Mouse (Mus musculus): ENCODE measurements around the gene Igsf23. TPM values are rescaled to one million over a fixed set of nuclear protein-coding genes. Genes with fewer than 3 reads are reported as not detected.

The Igsf23 gene
- polyA plus RNA-seq, 1 experiment = not detected

DNA sequence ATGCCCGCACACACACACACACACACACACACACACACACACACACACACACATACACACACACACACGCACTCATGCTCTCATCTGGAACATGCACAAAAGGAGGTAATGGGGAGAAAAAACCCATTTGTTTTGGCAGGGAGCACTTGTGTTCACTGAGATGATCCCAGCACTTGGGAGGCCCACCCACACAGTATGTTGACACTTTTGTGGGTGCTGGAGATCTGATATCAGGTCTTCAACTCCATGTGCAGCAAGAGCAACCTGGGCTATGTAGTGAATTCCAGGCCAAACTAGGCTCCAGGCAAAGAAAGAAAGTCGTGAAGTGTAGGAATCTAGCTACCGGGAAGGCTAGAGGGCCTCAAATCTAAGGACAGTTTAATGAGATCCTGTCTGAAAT lies 5.3 kb upstream of the Igsf23 start:
- TF ChIP-seq GATA1 (IDR thresholded peaks at IDR 0.05; ENCODE audit: low read length) = no peak
- TF ChIP-seq TAL1 (IDR thresholded peaks at IDR 0.05; ENCODE audit: low read length) = no peak
- no peaks in the 10 kb centered on the region for H3K36me3 ChIP-seq (ENCODE audit: control insufficient read depth)
- no peak overlapping the region for H3K4me3 ChIP-seq (replicated peaks)
- H3K9me3 ChIP-seq (ENCODE audit: control insufficient read depth, low read length) = no peaks in the 10 kb centered on the region
- H3K27me3 ChIP-seq (ENCODE audit: control insufficient read depth) = no peaks in the 10 kb centered on the region
- H3K4me1 ChIP-seq (ENCODE audit: control insufficient read depth) = no peaks in the 10 kb centered on the region

DNA sequence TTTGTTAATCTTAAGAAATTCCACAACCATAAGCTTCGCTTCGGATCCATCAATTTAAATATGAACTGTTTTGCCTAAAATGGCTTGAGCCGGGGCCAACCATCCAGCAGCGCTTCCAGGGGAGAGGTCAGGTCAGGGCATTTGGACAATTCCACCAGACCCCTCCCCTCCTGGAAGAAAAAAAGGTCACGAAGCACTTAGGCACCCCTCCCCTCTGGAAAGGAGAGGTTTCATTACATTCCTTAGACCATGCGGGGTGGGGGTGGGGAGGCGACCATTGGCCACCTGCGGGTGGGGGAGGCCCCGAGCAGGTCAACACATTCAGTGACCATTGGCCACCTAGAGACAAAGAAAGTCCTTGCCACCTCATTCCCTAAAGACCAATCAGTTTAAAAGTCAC lies 2.5 kb upstream of the Igsf23 start:
- TF ChIP-seq TAL1 (IDR thresholded peaks at IDR 0.05; ENCODE audit: low read length) = no peak
- TF ChIP-seq GATA1 (IDR thresholded peaks at IDR 0.05; ENCODE audit: low read length) = no peak

DNA sequence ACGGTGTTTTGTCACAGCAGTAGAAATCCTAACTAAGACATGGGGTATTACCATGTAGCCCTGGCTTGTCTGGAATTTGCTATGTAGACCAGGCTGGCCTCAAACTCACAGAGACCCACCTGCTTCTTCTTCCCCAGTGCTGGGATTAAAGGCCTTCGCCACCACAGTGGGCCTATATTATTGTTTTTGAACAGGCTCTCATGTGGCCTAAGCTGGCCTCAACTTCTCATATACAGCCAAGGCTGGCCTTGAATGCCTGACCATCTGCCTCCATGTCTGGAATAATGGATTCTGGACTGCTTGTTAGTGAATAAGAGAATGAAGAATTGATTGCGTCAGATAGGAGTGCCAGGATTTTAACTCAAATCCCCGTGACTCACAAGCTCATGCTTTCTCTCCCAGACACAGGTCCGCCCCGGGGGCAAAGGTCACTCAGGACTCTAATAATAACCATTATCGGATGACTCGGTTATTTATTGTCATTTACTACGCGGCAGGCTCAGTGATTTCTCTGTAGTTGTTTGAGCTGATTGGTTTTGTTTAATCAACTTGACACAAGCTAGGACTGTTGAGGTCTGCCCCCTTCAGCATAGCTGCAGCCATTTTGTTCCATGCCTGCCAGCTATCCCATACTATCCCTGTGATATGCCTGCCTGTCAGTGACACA lies 1.9 kb upstream of the Igsf23 start:
- H3K4me3 ChIP-seq (replicated peaks) = no peak overlapping the region
- H3K4me1 ChIP-seq (ENCODE audit: control insufficient read depth) = no peaks in the 10 kb centered on the region
- no peak for TF ChIP-seq TAL1 (IDR thresholded peaks at IDR 0.05; ENCODE audit: low read length)
- no peak for TF ChIP-seq GATA1 (IDR thresholded peaks at IDR 0.05; ENCODE audit: low read length)
- no peaks in the 10 kb centered on the region for H3K9me3 ChIP-seq (ENCODE audit: control insufficient read depth, low read length)
- no peaks in the 10 kb centered on the region for H3K36me3 ChIP-seq (ENCODE audit: control insufficient read depth)
- H3K27me3 ChIP-seq (ENCODE audit: control insufficient read depth) = no peaks in the 10 kb centered on the region

More for the DNA sequence above, 2.5 kb upstream of the Igsf23 start:
- Histone ChIP-seq H3K4me3 (replicated peaks) (no peak overlapping the region), H3K9me3 (ENCODE audit: control insufficient read depth, low read length) (no peaks in the 10 kb centered on the region), H3K4me1 (ENCODE audit: control insufficient read depth) (no peaks in the 10 kb centered on the region), H3K36me3 (ENCODE audit: control insufficient read depth) (no peaks in the 10 kb centered on the region), H3K27me3 (ENCODE audit: control insufficient read depth) (no peaks in the 10 kb centered on the region)

DNA sequence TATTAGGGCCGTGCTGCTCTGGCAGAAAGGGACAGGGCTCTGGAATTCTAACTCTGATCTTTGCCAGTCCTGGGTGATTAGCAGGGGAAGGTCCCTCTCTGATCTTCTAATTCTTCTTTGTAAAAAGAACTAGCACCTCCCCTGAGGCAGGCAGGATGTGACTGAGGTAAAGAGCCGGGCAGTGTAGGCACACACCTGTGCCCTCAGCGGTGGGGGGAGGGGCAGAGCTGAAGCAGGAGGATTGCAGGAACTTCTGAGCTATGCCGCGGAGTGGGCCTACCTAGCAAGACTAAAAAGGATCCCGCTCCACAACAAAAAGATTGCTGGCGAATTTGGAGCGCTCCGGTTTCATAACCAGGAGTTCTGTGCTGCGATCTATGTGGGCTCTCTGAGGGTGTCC lies 560 bp downstream of the Igsf23 start:
- Histone ChIP-seq H3K4me1 (ENCODE audit: control insufficient read depth) (no peaks in the 10 kb centered on the region), H3K4me3 (replicated peaks) (no peak overlapping the region), H3K36me3 (ENCODE audit: control insufficient read depth) (no peaks in the 10 kb centered on the region), H3K9me3 (ENCODE audit: control insufficient read depth, low read length) (no peaks in the 10 kb centered on the region), H3K27me3 (ENCODE audit: control insufficient read depth) (no peaks in the 10 kb centered on the region)
- TF ChIP-seq TAL1 (IDR thresholded peaks at IDR 0.05; ENCODE audit: low read length) = no peak
- TF ChIP-seq GATA1 (IDR thresholded peaks at IDR 0.05; ENCODE audit: low read length) = no peak

DNA sequence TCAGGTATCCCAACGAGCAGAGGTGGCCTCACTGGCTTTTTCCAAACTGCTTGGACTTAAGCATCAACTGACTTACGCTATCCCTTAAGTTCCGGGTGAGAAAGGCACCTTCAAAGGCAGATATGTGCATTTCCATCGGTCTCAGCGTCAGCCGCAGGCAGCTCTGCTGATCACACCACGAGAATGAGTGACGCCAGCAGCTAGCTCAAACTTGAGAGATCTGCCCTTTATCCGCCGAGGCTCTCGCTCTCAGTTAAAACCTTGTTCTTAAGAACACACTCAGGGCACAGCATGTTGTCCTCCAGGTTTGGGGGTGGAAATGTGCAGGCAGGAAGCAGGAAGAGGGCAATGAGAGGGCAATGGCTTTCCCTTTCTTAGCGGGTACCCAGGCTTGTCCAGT lies 1.6 kb downstream of the Igsf23 start:
- no peak for TF ChIP-seq TAL1 (IDR thresholded peaks at IDR 0.05; ENCODE audit: low read length)
- no peak for TF ChIP-seq GATA1 (IDR thresholded peaks at IDR 0.05; ENCODE audit: low read length)
- Histone ChIP-seq H3K9me3 (ENCODE audit: control insufficient read depth, low read length) (no peaks in the 10 kb centered on the region), H3K36me3 (ENCODE audit: control insufficient read depth) (no peaks in the 10 kb centered on the region), H3K4me3 (replicated peaks) (no peak overlapping the region), H3K4me1 (ENCODE audit: control insufficient read depth) (no peaks in the 10 kb centered on the region), H3K27me3 (ENCODE audit: control insufficient read depth) (no peaks in the 10 kb centered on the region)

DNA sequence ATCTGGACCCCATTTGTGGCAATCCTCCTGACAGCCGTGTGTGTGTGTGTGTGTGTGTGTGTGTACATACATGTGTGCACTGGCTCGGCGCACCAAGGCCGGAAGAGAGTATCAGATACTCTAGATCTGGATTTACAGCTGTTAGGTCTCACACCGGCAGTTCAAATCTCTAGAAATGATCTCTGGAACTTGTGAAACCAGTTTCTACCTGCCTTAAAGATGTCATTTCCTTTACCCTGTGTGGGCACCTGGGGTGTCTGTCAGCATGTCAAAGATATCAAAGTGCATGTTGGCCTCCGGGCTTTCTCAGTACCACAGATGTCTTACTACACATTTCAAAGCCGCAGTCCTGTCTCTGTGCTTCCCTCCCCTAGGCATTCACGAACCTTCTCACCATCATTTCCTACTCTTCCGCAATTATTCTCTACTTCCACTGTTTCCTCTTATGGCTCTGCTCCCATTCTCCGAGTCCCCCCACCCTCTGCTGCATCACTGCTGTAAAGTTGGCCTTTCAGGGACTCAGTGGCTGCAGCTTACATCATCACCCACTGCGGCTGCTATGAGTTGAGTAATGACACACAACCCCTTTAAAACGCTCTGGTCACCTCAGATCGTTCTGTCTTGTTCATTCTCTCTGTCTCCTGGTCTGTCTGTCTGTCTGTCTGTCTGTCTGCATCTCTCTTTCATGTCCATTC lies 4.6 kb downstream of the Igsf23 start:
- TF ChIP-seq TAL1 (IDR thresholded peaks at IDR 0.05; ENCODE audit: low read length) (no peak), GATA1 (IDR thresholded peaks at IDR 0.05; ENCODE audit: low read length) (no peak)
- Histone ChIP-seq H3K4me1 (ENCODE audit: control insufficient read depth) (no peaks in the 10 kb centered on the region), H3K36me3 (ENCODE audit: control insufficient read depth) (no peaks in the 10 kb centered on the region), H3K4me3 (replicated peaks) (no peak overlapping the region), H3K27me3 (ENCODE audit: control insufficient read depth) (no peaks in the 10 kb centered on the region), H3K9me3 (ENCODE audit: control insufficient read depth, low read length) (no peaks in the 10 kb centered on the region)

DNA sequence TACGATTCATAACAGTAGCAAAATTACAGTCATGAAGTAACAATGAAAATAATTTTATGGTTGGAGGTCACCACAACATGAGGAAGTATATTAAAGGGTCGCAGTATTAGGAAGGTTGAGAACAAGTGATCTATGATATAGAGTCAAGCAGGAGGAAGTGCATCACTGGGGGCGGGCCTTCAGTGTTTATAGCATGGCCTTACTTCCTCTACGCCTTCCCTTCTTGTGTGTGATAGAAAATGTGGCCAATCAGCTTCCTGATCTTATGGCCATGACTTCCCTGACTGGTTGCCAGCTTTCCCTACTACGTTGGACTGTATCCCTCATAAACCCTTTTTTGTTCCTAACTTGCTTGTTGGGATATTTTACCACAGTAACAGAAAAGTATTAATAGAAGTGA lies 5.4 kb downstream of the Igsf23 start:
- Histone ChIP-seq H3K9me3 (ENCODE audit: control insufficient read depth, low read length) (no peaks in the 10 kb centered on the region), H3K27me3 (ENCODE audit: control insufficient read depth) (no peaks in the 10 kb centered on the region), H3K4me3 (replicated peaks) (no peak overlapping the region), H3K4me1 (ENCODE audit: control insufficient read depth) (no peaks in the 10 kb centered on the region), H3K36me3 (ENCODE audit: control insufficient read depth) (no peaks in the 10 kb centered on the region)
- TF ChIP-seq TAL1 (IDR thresholded peaks at IDR 0.05; ENCODE audit: low read length) (no peak), GATA1 (IDR thresholded peaks at IDR 0.05; ENCODE audit: low read length) (no peak)

DNA sequence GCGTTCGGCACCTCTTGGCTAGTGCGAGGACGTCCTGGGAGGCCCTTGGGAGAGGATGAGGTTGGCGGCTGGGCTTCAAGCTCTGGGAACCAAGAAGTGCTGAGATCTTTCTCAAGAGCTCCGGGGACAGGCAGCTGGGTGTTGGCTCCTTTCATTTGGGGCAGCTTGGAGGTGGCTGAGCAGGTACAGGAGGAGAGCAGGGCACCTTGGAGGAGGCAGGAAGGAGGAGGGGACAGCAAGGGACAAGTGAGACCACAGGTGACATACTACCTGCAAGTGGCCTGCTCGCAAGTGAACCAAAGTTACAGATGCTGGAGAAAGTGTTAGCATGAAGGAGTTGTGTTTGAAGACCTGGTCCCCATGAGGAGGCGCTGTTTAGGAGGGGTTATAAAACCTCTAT lies 5.8 kb downstream of the Igsf23 start:
- no peaks in the 10 kb centered on the region for H3K9me3 ChIP-seq (ENCODE audit: control insufficient read depth, low read length)
- TF ChIP-seq TAL1 (IDR thresholded peaks at IDR 0.05; ENCODE audit: low read length) = no peak
- no peak for TF ChIP-seq GATA1 (IDR thresholded peaks at IDR 0.05; ENCODE audit: low read length)
- H3K27me3 ChIP-seq (ENCODE audit: control insufficient read depth) = no peaks in the 10 kb centered on the region
- H3K4me3 ChIP-seq (replicated peaks) = no peak overlapping the region
- H3K4me1 ChIP-seq (ENCODE audit: control insufficient read depth) = no peaks in the 10 kb centered on the region
- no peaks in the 10 kb centered on the region for H3K36me3 ChIP-seq (ENCODE audit: control insufficient read depth)

DNA sequence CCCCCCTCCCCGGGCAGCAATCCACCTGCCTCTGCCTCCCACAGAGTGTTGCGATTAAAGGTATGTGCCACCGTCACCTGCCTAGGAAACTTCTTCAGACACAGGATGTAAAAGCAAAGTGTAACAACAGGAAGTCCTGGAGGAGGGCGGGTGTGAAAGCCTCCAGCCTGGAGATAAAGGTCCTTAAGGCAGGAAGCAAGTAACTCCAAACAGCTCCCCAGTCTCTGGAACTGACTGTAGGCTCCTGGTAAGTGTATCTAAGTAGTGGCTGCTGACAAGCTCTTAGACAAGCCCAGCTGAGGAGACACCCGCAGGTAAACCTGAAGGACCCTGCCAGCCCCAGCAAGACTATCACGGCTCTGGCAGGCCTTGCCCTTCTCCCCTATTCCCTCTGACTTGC lies 10.3 kb downstream of the Igsf23 start:
- no peaks in the 10 kb centered on the region for H3K36me3 ChIP-seq (ENCODE audit: control insufficient read depth)
- no peak overlapping the region for H3K4me3 ChIP-seq (replicated peaks)
- TF ChIP-seq GATA1 (IDR thresholded peaks at IDR 0.05; ENCODE audit: low read length) (no peak), TAL1 (IDR thresholded peaks at IDR 0.05; ENCODE audit: low read length) (no peak)

More for the DNA sequence above, 10.3 kb downstream of the Igsf23 start:
- Histone ChIP-seq H3K4me1 (ENCODE audit: control insufficient read depth) (no peaks in the 10 kb centered on the region), H3K9me3 (ENCODE audit: control insufficient read depth, low read length) (no peaks in the 10 kb centered on the region), H3K27me3 (ENCODE audit: control insufficient read depth) (no peaks in the 10 kb centered on the region)

Data from erythroblast, embryonic 14.5 days (primary cell).